Mouse (Mus musculus) small intestine, adult 2 months (tissue): Measurements from ENCODE around the gene Chmp4b.

Experiments used
- CTCF ChIP-seq: fragments of 200-500 bp; IDR thresholded peaks from 2 replicates; pipeline ENCODE4 v1.5.1; 2012; ENCODE audit warnings: low read depth, mild to moderate bottlenecking, control low read depth, inconsistent platforms, low read length, moderate library complexity, mixed read lengths; ENCODE audit not compliant: insufficient replicate concordance, insufficient read length; ENCODE audit errors: extremely low read depth
- POLR2A ChIP-seq: fragments of 200-500 bp; IDR thresholded peaks from 2 replicates; pipeline ENCODE4 v1.6.1; 2012; ENCODE audit warnings: low read depth, mild to moderate bottlenecking, control low read depth, inconsistent platforms, low read length, moderate library complexity

- TF ChIP-seq CTCF (no peak), POLR2A (no peak)
These were observed 42.3 kb upstream of the Chmp4b start for GRCm38 (mm10) chr2:154609050-154609767.
